Mouse (Mus musculus) E14TG2a.4 (cell line): ENCODE results near the gene Gpr183.

Experiments used
- CTCF ChIP-seq: conservative IDR thresholded peaks from 2 replicates; pipeline ENCODE4 v1.5.1; 2014; ENCODE audit warnings: low read length
- NANOG ChIP-seq: IDR thresholded peaks from 2 replicates; pipeline ENCODE4 v1.6.1; 2014; ENCODE audit warnings: borderline replicate concordance, low read length, mixed read lengths
- POU5F1 ChIP-seq: IDR thresholded peaks from 2 replicates; pipeline ENCODE4 v1.6.1; 2014; ENCODE audit warnings: low read length, borderline replicate concordance

DNA sequence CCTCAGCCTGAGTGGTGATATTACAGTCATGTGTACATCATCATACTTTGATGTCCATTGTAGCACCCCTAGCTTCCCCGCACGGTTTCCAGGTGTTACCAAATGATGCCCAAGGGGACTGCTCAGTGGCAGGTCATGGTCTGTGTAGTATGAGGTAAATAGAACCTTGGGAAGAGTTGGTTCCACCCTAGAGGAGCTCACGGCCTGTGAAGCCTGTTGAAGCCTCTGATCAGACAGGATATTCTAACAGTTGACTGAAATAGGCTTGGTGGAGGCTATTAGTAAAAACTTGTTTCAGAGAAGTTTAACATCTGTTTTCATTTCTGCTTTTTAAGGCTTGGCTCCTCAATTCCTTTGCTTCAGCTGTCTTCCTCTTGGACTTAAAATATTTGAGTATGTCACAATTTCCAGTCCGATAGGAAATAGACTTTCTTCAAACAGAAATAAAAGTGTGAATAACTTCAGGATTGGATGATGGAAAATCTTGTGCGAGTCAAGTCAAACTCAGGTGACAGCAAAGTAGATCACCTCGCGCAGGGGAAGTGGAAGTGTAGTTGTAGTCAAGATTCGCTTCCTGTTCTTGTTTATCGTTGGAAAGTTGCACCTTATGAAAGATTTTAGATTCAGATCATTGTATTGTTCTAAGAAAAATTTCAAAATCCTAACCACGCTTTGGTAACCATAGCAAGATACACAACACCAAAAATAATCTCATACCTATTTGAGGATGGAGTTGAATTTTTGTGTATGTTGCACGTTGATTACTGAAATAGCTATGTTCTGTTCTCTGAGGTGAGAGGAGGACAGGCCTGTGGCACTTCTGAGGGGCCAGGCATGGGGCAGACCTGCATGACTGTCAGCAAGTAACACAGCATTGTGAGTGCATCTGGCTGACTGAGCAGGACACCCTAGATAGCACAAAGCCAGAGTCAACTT is 26.5 kb downstream of the Gpr183 start:
- TF ChIP-seq CTCF (no peak), NANOG (no peak), POU5F1 (no peak)
